Mouse (Mus musculus) heart, embryonic 16.5 days (tissue): ENCODE data around the gene Cxcl9. TPM values are rescaled to one million over a fixed set of nuclear protein-coding genes. Genes with fewer than 3 reads are reported as not detected.
A peak's percentile ranks its signal among the peaks of the same experiment; 100 is the strongest.

Source experiments
- ATAC-seq: fragments of 200-750 bp; cut with Nextera tagmentation; replicated peaks from 2 replicates; pipeline ENCODE4 v1.8.0; 2017; ENCODE audit warnings: moderate number of reproducible peaks; ENCODE audit not compliant: insufficient read depth, low FRiP score; ENCODE audit errors: extremely low read depth
- H3K27ac ChIP-seq: fragments of 300-500 bp; sonication (generic); 2 replicates; pipeline ENCODE4 v1.5.1; 2014; ENCODE audit warnings: mild to moderate bottlenecking, low read length, control low read depth, moderate library complexity
- H3K27me3 ChIP-seq: fragments of 300-500 bp; sonication (generic); 2 replicates; pipeline ENCODE4 v1.6.1; 2014; ENCODE audit warnings: low read length, mixed read lengths; ENCODE audit not compliant: control insufficient read depth, insufficient read depth
- H3K36me3 ChIP-seq: fragments of 300-500 bp; sonication (generic); 2 replicates; pipeline ENCODE4 v1.6.1; 2014; ENCODE audit not compliant: control insufficient read depth, insufficient read depth
- H3K4me1 ChIP-seq: fragments of 300-500 bp; sonication (generic); 2 replicates; pipeline ENCODE4 v1.6.1; 2014; ENCODE audit warnings: low read length, mixed read lengths; ENCODE audit not compliant: control insufficient read depth, insufficient read depth
- H3K4me2 ChIP-seq: fragments of 300-500 bp; sonication (generic); 2 replicates; pipeline ENCODE4 v1.6.1; 2014; ENCODE audit warnings: low read depth, mild to moderate bottlenecking, control low read depth, low read length
- H3K4me3 ChIP-seq: fragments of 300-500 bp; sonication (generic); 2 replicates; pipeline ENCODE4 v1.5.1; 2014; ENCODE audit warnings: mild to moderate bottlenecking, control low read depth, low read length
- H3K9ac ChIP-seq: fragments of 300-500 bp; sonication (generic); 2 replicates; pipeline ENCODE4 v1.6.1; 2014; ENCODE audit warnings: low read length, control low read depth
- H3K9me3 ChIP-seq: fragments of 300-500 bp; sonication (generic); replicated peaks from 2 replicates; pipeline ENCODE4 v1.6.1; 2016; ENCODE audit warnings: low read length; ENCODE audit not compliant: control insufficient read depth
- WGBS: fragments of 180-500 bp; shearing (Covaris S2); extraction: QIAGEN DNeasy Blood & Tissue Kit; methylation state at CpG from one replicate; pipeline ENCODE4 v1.1.7; 2014; 5-methylcytosine and 5-hydroxymethylcytosine counted together
- polyA plus RNA-seq: library from polyadenylated mRNA; unstranded; fragments of >200 nt; fragmentation: Nextera tagmentation; extraction: Ambion mirVana; gene quantifications from 2 replicates; pipeline ENCODE4 v1.2.1, GENCODE M21; 2015

The Cxcl9 gene
- polyA plus RNA-seq, 1 experiment from 2014 or later = 0.37 TPM

- Histone ChIP-seq H3K4me1 (peaks cover 6% of the 10 kb centered on the region), H3K36me3 (no peaks in the 10 kb centered on the region), H3K4me2 (no peak overlapping the region), H3K27me3 (no peaks in the 10 kb centered on the region; the same call in 1 of the 2 replicates), H3K9ac (no peak overlapping the region), H3K27ac (no peak overlapping the region), H3K4me3 (no peak overlapping the region), H3K9me3 (no peaks in the 10 kb centered on the region)
- 73% methylated on average over 6 of the region's 6 CpGs for WGBS
- no peak for ATAC-seq
Observed at GRCm38 (mm10) chr5:92327367-92327766, 512 bp downstream of the Cxcl9 start.

DNA sequence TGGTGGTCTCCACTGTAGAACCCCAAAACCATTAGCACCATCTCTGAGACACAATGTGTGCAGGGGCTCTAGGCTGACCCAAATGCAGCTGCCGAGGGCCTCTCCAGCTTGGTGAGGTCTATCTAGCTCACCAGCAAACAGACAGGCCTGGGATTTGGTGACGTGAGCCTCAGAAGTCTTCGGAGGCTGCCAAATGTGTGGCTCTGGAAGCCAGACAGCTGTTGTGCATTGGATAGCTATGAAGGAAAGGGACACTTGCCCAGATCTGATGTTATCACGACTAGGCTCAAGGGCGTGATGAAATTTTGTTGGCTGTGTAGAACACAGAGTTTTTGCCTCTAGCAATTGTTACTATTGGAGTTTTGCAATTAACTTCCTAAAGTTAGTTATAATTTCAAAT is 4.6 kb downstream of the Cxcl9 start:
- H3K27ac ChIP-seq = no peak overlapping the region
- ATAC-seq = peak; percentile 75
- WGBS = 35% methylated on average over 5 of the region's 5 CpGs

GRCm38 (mm10) chr5:92322612-92323011 is 5.3 kb downstream of the Cxcl9 start:
- WGBS = 81% methylated on average over 4 of the region's 4 CpGs
- Histone ChIP-seq H3K9me3 (no peaks in the 10 kb centered on the region), H3K9ac (no peak overlapping the region), H3K27me3 (no peaks in the 10 kb centered on the region; the same call in 1 of the 2 replicates), H3K4me2 (no peak overlapping the region), H3K27ac (no peak overlapping the region), H3K36me3 (no peaks in the 10 kb centered on the region), H3K4me3 (no peak overlapping the region), H3K4me1 (peaks cover 6% of the 10 kb centered on the region)
- no peak for ATAC-seq

More for the DNA sequence above, 4.6 kb downstream of the Cxcl9 start:
- H3K36me3 ChIP-seq = no peaks in the 10 kb centered on the region
- no peak overlapping the region for H3K4me3 ChIP-seq
- H3K27me3 ChIP-seq = no peaks in the 10 kb centered on the region; the same call in 1 of the 2 replicates
- H3K4me1 ChIP-seq = peaks cover 6% of the 10 kb centered on the region
- H3K4me2 ChIP-seq = no peak overlapping the region
- H3K9ac ChIP-seq = no peak overlapping the region
- no peaks in the 10 kb centered on the region for H3K9me3 ChIP-seq

- ATAC-seq = no peak
- Histone ChIP-seq H3K27me3 (no peaks in the 10 kb centered on the region; the same call in 1 of the 2 replicates), H3K9me3 (no peaks in the 10 kb centered on the region), H3K9ac (no peak overlapping the region), H3K27ac (no peak overlapping the region), H3K4me3 (no peak overlapping the region), H3K36me3 (no peaks in the 10 kb centered on the region), H3K4me2 (no peak overlapping the region), H3K4me1 (peaks cover 6% of the 10 kb centered on the region)
- 62% methylated on average over 8 of the region's 8 CpGs for WGBS
Observed at GRCm38 (mm10) chr5:92321631-92322400, 6.1 kb downstream of the Cxcl9 start.

GRCm38 (mm10) chr5:92318596-92318995 is 9.3 kb downstream of the Cxcl9 start:
- no peak for ATAC-seq
- Histone ChIP-seq H3K9me3 (no peaks in the 10 kb centered on the region), H3K4me3 (no peak overlapping the region), H3K27ac (no peak overlapping the region), H3K4me2 (no peak overlapping the region), H3K4me1 (peaks cover 6% of the 10 kb centered on the region), H3K36me3 (no peaks in the 10 kb centered on the region), H3K9ac (no peak overlapping the region), H3K27me3 (no peaks in the 10 kb centered on the region)
- WGBS = 88% methylated on average over 14 of the region's 14 CpGs

GRCm38 (mm10) chr5:92318119-92318518 is 9.8 kb downstream of the Cxcl9 start:
- Histone ChIP-seq H3K4me3 (no peak overlapping the region), H3K4me2 (no peak overlapping the region), H3K27ac (no peak overlapping the region), H3K27me3 (no peaks in the 10 kb centered on the region), H3K9ac (no peak overlapping the region), H3K9me3 (no peaks in the 10 kb centered on the region), H3K4me1 (peaks cover 4% of the 10 kb centered on the region), H3K36me3 (no peaks in the 10 kb centered on the region)
- ATAC-seq = no peak
- 78% methylated on average over 7 of the region's 7 CpGs for WGBS

DNA sequence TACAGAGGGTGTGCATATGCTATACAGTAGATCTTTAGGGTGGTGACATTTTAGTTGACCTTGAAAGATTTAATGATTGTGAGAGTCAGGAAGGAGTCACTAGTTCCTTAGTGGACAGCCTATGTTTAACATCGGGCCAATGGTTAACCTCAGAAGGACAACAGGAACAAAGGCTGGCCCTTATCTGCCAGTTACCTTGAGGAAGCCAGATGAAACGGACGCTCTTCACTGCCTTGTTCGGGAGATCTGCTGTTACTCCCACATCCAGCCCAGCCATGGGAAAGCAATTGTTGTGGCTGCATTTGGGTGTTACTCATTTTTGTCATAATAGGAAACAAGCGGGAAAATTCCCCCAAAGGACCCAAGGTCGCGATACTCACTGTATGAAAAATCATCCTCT is 14.1 kb downstream of the Cxcl9 start:
- H3K27me3 ChIP-seq = no peaks in the 10 kb centered on the region
- no peak overlapping the region for H3K4me2 ChIP-seq
- 43% methylated on average over 7 of the region's 7 CpGs for WGBS
- H3K4me3 ChIP-seq = no peak overlapping the region
- no peak for ATAC-seq
- no peak overlapping the region for H3K9ac ChIP-seq
- H3K9me3 ChIP-seq = no peaks in the 10 kb centered on the region
- no peaks in the 10 kb centered on the region for H3K36me3 ChIP-seq
- no peak overlapping the region for H3K27ac ChIP-seq
- peaks cover 6% of the 10 kb centered on the region for H3K4me1 ChIP-seq

DNA sequence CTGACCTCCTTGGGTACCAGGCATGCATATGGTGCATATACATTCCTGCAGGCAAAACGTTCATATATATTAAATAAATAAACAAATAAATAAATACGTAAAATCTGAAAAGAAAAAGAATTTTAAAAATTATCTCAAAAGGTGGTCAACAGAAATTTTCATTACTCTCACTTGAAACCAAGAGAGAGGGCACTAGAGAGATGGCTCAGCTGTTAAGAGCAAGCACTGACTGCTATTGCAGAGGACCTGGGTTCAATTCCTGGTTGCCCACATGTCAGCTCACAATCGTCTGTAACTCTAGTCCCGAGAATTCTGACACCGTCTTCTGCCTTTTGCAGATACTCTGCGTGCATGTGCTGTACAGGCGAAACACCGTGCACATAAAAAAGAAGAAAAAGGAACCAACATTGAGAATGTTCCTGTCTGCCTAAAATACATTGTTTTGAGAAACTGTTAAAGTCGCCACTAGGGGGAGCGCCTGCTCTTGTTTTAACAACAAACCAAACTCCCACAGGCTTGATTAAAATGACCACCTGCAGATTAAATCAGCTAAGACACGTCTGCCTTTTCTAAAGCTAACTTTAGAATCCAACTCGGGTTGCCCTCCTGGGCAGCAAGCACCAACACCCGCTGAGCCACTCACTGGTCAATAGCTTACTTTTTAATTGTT is 15.7 kb downstream of the Cxcl9 start:
- H3K27me3 ChIP-seq = no peaks in the 10 kb centered on the region
- H3K4me2 ChIP-seq = no peak overlapping the region
- no peak overlapping the region for H3K27ac ChIP-seq
- H3K36me3 ChIP-seq = no peaks in the 10 kb centered on the region
- H3K9ac ChIP-seq = no peak overlapping the region
- WGBS = 13% methylated on average over 13 of the region's 13 CpGs
- no peaks in the 10 kb centered on the region for H3K9me3 ChIP-seq
- no peak for ATAC-seq
- no peak overlapping the region for H3K4me3 ChIP-seq
- peaks cover 11% of the 10 kb centered on the region for H3K4me1 ChIP-seq
